Mouse (Mus musculus) brain, embryonic 14.5 days (tissue): ENCODE measurements around the gene Slc9b2.

Source experiments
- CTCF ChIP-seq: fragments of 200-500 bp; IDR thresholded peaks from 2 replicates; pipeline ENCODE4 v1.5.1; 2012; ENCODE audit warnings: inconsistent platforms, mild to moderate bottlenecking, moderate library complexity, borderline replicate concordance; ENCODE audit not compliant: insufficient read depth, insufficient read length; ENCODE audit errors: extremely low read depth
- POLR2A ChIP-seq: fragments of 200-500 bp; IDR thresholded peaks from 2 replicates; pipeline ENCODE4 v1.6.1; 2012; ENCODE audit warnings: mild to moderate bottlenecking, inconsistent platforms, borderline replicate concordance; ENCODE audit not compliant: poor library complexity, insufficient read depth, insufficient read length, severe bottlenecking; ENCODE audit errors: extremely low read depth

DNA sequence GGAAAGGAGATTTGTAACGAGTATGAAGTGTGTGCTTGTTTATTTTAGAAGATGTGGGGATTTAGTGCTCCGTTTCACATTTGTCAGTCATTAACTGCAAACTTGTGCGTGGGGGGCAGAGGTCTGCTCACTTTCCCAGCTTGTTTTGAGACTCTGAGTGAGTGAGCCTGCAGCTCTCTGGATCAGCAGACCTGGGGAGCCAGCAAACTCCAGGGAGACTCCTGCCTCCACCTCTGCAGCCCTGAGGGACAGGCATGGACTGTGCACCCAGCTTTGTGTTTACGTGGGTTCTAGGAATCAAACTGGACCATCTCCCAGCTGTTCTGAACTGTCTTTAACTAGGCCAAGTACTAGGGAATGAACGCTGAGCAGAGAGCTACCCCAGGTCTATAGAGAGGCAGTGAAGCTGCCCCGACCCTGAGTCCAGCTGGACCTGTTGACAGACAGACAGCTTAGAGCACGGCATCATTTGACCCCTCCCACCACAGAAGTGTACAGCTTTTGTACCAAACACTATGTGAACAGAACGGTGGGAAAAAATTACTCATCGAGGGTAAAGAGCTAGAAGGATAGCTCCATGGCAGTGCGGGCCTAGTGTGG, 38.0 kb upstream of the Slc9b2 start:
- no peak for TF ChIP-seq CTCF
- no peak for TF ChIP-seq POLR2A
